Mouse (Mus musculus) embryonic fibroblast, embryonic 13.5 days (primary cell): Measurements from ENCODE around the gene Slc16a8. TPM values are rescaled to one million over a fixed set of nuclear protein-coding genes. Genes with fewer than 3 reads are reported as not detected.
A peak's percentile ranks its signal among the peaks of the same experiment; 100 is the strongest.

Experiments used
- H3K27ac ChIP-seq: 2 replicates; pipeline ENCODE4 v1.5.1; 2012; ENCODE audit warnings: low read length, control low read depth, inconsistent platforms; ENCODE audit not compliant: insufficient read depth
- H3K4me1 ChIP-seq: 2 replicates; pipeline ENCODE4 v1.6.1; 2011; ENCODE audit warnings: low read length; ENCODE audit not compliant: control insufficient read depth, insufficient read depth
- H3K4me3 ChIP-seq: 2 replicates; pipeline ENCODE4 v1.5.1; 2011; ENCODE audit warnings: mild to moderate bottlenecking, control low read depth, low read length; ENCODE audit not compliant: insufficient read depth
- CTCF ChIP-seq: IDR thresholded peaks from 2 replicates; pipeline ENCODE4 v1.5.1; 2011; ENCODE audit warnings: mild to moderate bottlenecking, control low read depth, low read length, moderate library complexity, borderline replicate concordance; ENCODE audit not compliant: insufficient read depth
- POLR2A ChIP-seq: IDR thresholded peaks from 2 replicates; pipeline ENCODE4 v1.6.1; 2011; ENCODE audit warnings: low read depth, mild to moderate bottlenecking, control low read depth, low read length, moderate library complexity
- polyA plus RNA-seq: library from polyadenylated mRNA; stranded (reverse); fragments of >200 nt; gene quantifications from 2 replicates; pipeline ENCODE4 v1.2.4, GENCODE M21; 2011; ENCODE audit warnings: low read depth; ENCODE audit not compliant: missing spikeins, insufficient read length

Slc16a8 gene
- polyA plus RNA-seq, 1 experiment = not detected

- Histone ChIP-seq H3K4me3 (no peak overlapping the region), H3K27ac (no peak overlapping the region), H3K4me1 (no peaks in the 10 kb centered on the region)
- TF ChIP-seq POLR2A (no peak), CTCF (no peak)
These were observed 10.8 kb upstream of the Slc16a8 start for GRCm38 (mm10) chr15:79265384-79265783.

GRCm38 (mm10) chr15:79263726-79264125, 9.2 kb upstream of the Slc16a8 start:
- TF ChIP-seq POLR2A = no peak
- TF ChIP-seq CTCF = no peak
- Histone ChIP-seq H3K4me3 (no peak overlapping the region), H3K27ac (no peak overlapping the region), H3K4me1 (no peaks in the 10 kb centered on the region)

- Histone ChIP-seq H3K27ac (no peak overlapping the region), H3K4me1 (no peaks in the 10 kb centered on the region), H3K4me3 (no peak overlapping the region)
- no peak for TF ChIP-seq CTCF
- no peak for TF ChIP-seq POLR2A
These were observed 8.3 kb upstream of the Slc16a8 start for GRCm38 (mm10) chr15:79262786-79263309.

GRCm38 (mm10) chr15:79262375-79262774, 7.8 kb upstream of the Slc16a8 start:
- H3K27ac ChIP-seq = no peak overlapping the region
- no peak for TF ChIP-seq CTCF
- no peak for TF ChIP-seq POLR2A
- no peaks in the 10 kb centered on the region for H3K4me1 ChIP-seq
- no peak overlapping the region for H3K4me3 ChIP-seq

- Histone ChIP-seq H3K4me1 (no peaks in the 10 kb centered on the region), H3K4me3 (peak overlapping the region; percentile 14; the same call in 1 of the 2 replicates), H3K27ac (no peak overlapping the region)
- no peak for TF ChIP-seq POLR2A
- TF ChIP-seq CTCF = no peak
These were observed 7.2 kb upstream of the Slc16a8 start for GRCm38 (mm10) chr15:79261757-79262156.

- TF ChIP-seq POLR2A (peak; percentile 36; the same call in 1 of the 2 replicates), CTCF (no peak)
- no peaks in the 10 kb centered on the region for H3K4me1 ChIP-seq
- no peak overlapping the region for H3K27ac ChIP-seq
- peak overlapping the region; percentile 51 for H3K4me3 ChIP-seq
These were observed 6.6 kb upstream of the Slc16a8 start for GRCm38 (mm10) chr15:79261095-79261725.

GRCm38 (mm10) chr15:79258521-79258920, 4.0 kb upstream of the Slc16a8 start:
- no peak for TF ChIP-seq CTCF
- no peak for TF ChIP-seq POLR2A
- Histone ChIP-seq H3K27ac (no peak overlapping the region), H3K4me1 (no peaks in the 10 kb centered on the region), H3K4me3 (no peak overlapping the region)

GRCm38 (mm10) chr15:79252580-79252979, 2.0 kb downstream of the Slc16a8 start:
- Histone ChIP-seq H3K4me1 (no peaks in the 10 kb centered on the region), H3K27ac (no peak overlapping the region), H3K4me3 (no peak overlapping the region)
- TF ChIP-seq POLR2A = no peak
- no peak for TF ChIP-seq CTCF

GRCm38 (mm10) chr15:79251781-79252491, 2.6 kb downstream of the Slc16a8 start:
- Histone ChIP-seq H3K4me1 (no peaks in the 10 kb centered on the region), H3K27ac (no peak overlapping the region), H3K4me3 (no peak overlapping the region)
- TF ChIP-seq POLR2A (no peak), CTCF (peak; percentile 33; the same call in 1 of the 2 replicates)

- Histone ChIP-seq H3K4me3 (no peak overlapping the region), H3K4me1 (no peaks in the 10 kb centered on the region), H3K27ac (no peak overlapping the region)
- TF ChIP-seq CTCF (no peak), POLR2A (no peak)
These were observed 3.4 kb downstream of the Slc16a8 start for GRCm38 (mm10) chr15:79251168-79251567.
